Mouse (Mus musculus): Measurements from ENCODE around the gene Gipc2. TPM values are rescaled to one million over a fixed set of nuclear protein-coding genes. Genes with fewer than 3 reads are reported as not detected.

Gipc2 gene
- total and polyA plus RNA-seq, 3 experiments, result 0.33 TPM; not detected in 2

DNA sequence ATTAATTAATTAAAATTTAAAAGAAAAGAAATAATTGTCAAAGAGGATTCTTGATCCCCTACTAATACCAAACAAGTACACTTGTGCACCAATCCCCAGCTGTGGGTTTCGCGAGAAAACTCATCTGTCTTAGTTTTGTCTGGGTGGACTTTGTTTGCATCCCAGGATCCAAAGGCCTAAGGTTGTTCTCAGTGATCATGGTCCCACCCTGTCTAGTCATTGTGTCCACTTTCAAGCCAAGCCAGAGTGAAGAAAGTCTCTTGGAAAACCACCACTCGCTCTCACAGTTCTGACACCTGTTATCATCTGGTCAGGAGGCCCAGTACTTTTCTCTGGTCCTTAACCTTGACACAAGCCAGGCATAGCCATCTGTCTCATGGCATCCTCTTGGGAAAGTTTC is 48.1 kb downstream of the Gipc2 start:
- H3K4me3 ChIP-seq (ENCODE audit: low read depth, low read length), result no peak overlapping the region
- no peak for TF ChIP-seq GATA2 (IDR thresholded peaks at IDR 0.05; ENCODE audit: borderline replicate concordance, low read depth, low read length)
- TF ChIP-seq GATA1 (IDR thresholded peaks at IDR 0.05; ENCODE audit: borderline replicate concordance, low read length), result no peak
- no peak for TF ChIP-seq TAL1 (conservative IDR thresholded peaks at IDR 0.05; ENCODE audit: low read depth, low read length)
- no peak for TF ChIP-seq POLR2AphosphoS5 (IDR thresholded peaks at IDR 0.05; ENCODE audit: insufficient replicate concordance, low read depth, low read length)
- no peaks in the 10 kb centered on the region; the same call in 1 of the 2 replicates for H3K27me3 ChIP-seq (ENCODE audit: insufficient read depth, low read length)
- ATAC-seq (ENCODE audit: extremely low read depth, insufficient number of reproducible peaks, low FRiP score, poor library complexity, severe bottlenecking) (no peak), DNase-seq (ENCODE audit: low spot score) (no peak)
- H3K9me3 ChIP-seq (replicated peaks), result no peaks in the 10 kb centered on the region
- H3K4me1 ChIP-seq (ENCODE audit: insufficient read depth, low read depth, low read length), result peaks cover 16% of the 10 kb centered on the region
- no peaks in the 10 kb centered on the region for H3K36me3 ChIP-seq (replicated peaks)

DNA sequence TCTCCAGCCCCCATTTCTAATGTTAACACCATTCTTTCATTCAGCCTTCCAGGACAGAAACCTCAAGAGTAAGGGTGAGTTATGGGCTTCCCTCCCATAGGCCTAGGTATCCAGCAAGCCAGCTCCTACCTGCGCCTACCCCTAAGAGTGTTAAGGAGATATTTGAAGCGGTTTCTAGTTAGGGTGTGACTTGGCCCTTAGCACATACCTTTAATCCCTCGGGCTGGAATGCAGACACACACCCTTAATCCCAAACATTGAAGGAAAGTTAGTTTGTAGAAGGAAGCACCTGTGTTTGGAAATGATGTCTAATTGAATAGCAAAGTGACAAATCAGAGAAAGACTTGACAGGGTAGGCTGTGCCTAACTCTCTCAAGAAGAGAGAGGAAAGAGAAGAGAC is 49.9 kb downstream of the Gipc2 start:
- Histone ChIP-seq H3K4me1 (ENCODE audit: insufficient read depth, low read depth, low read length) (peaks cover 12% of the 10 kb centered on the region), H3K9me3 (replicated peaks) (no peaks in the 10 kb centered on the region), H3K36me3 (replicated peaks) (no peaks in the 10 kb centered on the region), H3K27me3 (ENCODE audit: insufficient read depth, low read length) (no peaks in the 10 kb centered on the region; the same call in 1 of the 2 replicates), H3K4me3 (ENCODE audit: low read depth, low read length) (no peak overlapping the region)
- no peak for DNase-seq (ENCODE audit: low spot score)
- no peak for ATAC-seq (ENCODE audit: extremely low read depth, insufficient number of reproducible peaks, low FRiP score, poor library complexity, severe bottlenecking)
- no peak for TF ChIP-seq GATA2 (IDR thresholded peaks at IDR 0.05; ENCODE audit: borderline replicate concordance, low read depth, low read length)
- TF ChIP-seq CTCF (IDR thresholded peaks at IDR 0.05; ENCODE audit: low read depth, low read length), result no peak
- no peak for TF ChIP-seq POLR2AphosphoS5 (IDR thresholded peaks at IDR 0.05; ENCODE audit: insufficient replicate concordance, low read depth, low read length)
- no peak for TF ChIP-seq GATA1 (IDR thresholded peaks at IDR 0.05; ENCODE audit: borderline replicate concordance, low read length)
- TF ChIP-seq TAL1 (conservative IDR thresholded peaks at IDR 0.05; ENCODE audit: low read depth, low read length), result no peak

DNA sequence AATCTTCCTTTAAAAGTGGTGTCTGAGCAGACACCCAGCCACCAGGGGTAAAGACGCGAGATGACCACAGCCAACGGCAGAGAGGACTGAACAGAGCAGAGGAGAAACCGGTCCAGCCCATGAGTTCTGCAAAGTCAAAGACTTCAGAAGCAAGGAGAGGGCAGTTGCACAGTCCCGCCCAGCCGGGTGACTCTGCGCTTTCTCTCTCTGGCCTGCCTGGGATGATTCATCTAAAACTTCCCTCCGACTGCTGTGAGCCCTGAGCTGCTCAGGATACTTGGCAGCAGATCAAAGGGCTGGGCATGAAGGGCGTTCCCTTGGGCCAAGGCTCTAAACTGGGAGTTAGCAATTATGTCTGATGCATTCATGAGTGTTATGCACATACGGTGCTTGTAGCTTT is 51.2 kb downstream of the Gipc2 start:
- H3K4me1 ChIP-seq (ENCODE audit: insufficient read depth, low read depth, low read length), result peaks cover 15% of the 10 kb centered on the region
- no peak overlapping the region for H3K4me3 ChIP-seq (ENCODE audit: low read depth, low read length)
- DNase-seq (ENCODE audit: low spot score) (peak; percentile 23), ATAC-seq (ENCODE audit: extremely low read depth, insufficient number of reproducible peaks, low FRiP score, poor library complexity, severe bottlenecking) (peak; percentile 95)
- H3K9me3 ChIP-seq (replicated peaks), result no peaks in the 10 kb centered on the region
- TF ChIP-seq GATA2 (IDR thresholded peaks at IDR 0.05; ENCODE audit: borderline replicate concordance, low read depth, low read length) (no peak), CTCF (IDR thresholded peaks at IDR 0.05; ENCODE audit: low read depth, low read length) (no peak), POLR2AphosphoS5 (IDR thresholded peaks at IDR 0.05; ENCODE audit: insufficient replicate concordance, low read depth, low read length) (no peak), TAL1 (conservative IDR thresholded peaks at IDR 0.05; ENCODE audit: low read depth, low read length) (no peak), GATA1 (IDR thresholded peaks at IDR 0.05; ENCODE audit: borderline replicate concordance, low read length) (no peak)
- H3K36me3 ChIP-seq (replicated peaks), result no peaks in the 10 kb centered on the region
- peaks cover 2% of the 10 kb centered on the region; the same call in 1 of the 2 replicates for H3K27me3 ChIP-seq (ENCODE audit: insufficient read depth, low read length)

DNA sequence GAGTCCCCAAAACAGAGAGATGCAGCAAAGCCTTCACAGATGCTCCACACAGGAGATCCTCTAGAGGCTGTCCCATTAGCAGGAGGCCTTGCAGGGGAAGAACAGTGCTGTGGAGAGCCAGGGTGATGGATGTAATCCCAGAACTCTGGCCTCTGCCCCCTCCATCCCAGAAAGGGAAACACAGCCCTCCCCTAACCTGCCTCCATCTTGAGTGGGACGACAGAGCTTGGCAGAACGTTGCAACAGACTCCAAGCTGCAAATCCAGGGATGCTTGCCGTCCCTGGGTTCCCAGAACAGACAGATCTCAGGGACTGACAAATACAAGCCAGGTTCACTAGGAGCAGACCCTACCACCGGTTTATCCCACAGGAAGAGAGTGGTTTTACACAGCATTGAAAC is 51.8 kb downstream of the Gipc2 start:
- TF ChIP-seq POLR2AphosphoS5 (IDR thresholded peaks at IDR 0.05; ENCODE audit: insufficient replicate concordance, low read depth, low read length) (no peak), GATA1 (IDR thresholded peaks at IDR 0.05; ENCODE audit: borderline replicate concordance, low read length) (no peak), GATA2 (IDR thresholded peaks at IDR 0.05; ENCODE audit: borderline replicate concordance, low read depth, low read length) (no peak), CTCF (IDR thresholded peaks at IDR 0.05; ENCODE audit: low read depth, low read length) (no peak), TAL1 (conservative IDR thresholded peaks at IDR 0.05; ENCODE audit: low read depth, low read length) (no peak)
- DNase-seq (ENCODE audit: low spot score) (no peak), ATAC-seq (ENCODE audit: extremely low read depth, insufficient number of reproducible peaks, low FRiP score, poor library complexity, severe bottlenecking) (no peak)
- H3K4me3 ChIP-seq (ENCODE audit: low read depth, low read length), result no peak overlapping the region
- H3K36me3 ChIP-seq (replicated peaks), result no peaks in the 10 kb centered on the region
- peaks cover 7% of the 10 kb centered on the region for H3K27me3 ChIP-seq (ENCODE audit: insufficient read depth, low read length)
- peaks cover 15% of the 10 kb centered on the region for H3K4me1 ChIP-seq (ENCODE audit: insufficient read depth, low read depth, low read length)
- H3K9me3 ChIP-seq (replicated peaks), result no peaks in the 10 kb centered on the region

DNA sequence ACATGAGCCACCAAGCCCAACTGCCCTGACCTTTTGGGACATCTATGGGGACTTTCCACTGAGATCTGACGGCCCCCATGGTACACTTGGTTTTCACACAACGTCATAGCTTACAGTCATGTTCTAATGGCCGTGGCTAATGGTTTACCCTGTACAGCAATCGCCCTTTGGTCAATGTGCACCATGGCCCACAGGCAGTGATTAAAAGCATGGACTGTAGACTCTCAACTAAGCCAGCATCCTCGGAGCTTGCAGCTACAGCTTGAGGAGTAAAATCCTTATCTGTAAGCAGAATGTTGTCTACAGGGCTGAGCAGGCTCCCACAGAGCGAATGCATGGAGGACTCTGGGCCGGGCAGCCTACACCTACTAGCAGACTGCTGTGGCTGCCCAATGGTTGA is 52.5 kb downstream of the Gipc2 start:
- DNase-seq (ENCODE audit: low spot score) (no peak), ATAC-seq (ENCODE audit: extremely low read depth, insufficient number of reproducible peaks, low FRiP score, poor library complexity, severe bottlenecking) (no peak)
- Histone ChIP-seq H3K9me3 (replicated peaks) (no peaks in the 10 kb centered on the region), H3K27me3 (ENCODE audit: insufficient read depth, low read length) (peaks cover 8% of the 10 kb centered on the region), H3K36me3 (replicated peaks) (no peaks in the 10 kb centered on the region), H3K4me1 (ENCODE audit: insufficient read depth, low read depth, low read length) (peaks cover 15% of the 10 kb centered on the region), H3K4me3 (ENCODE audit: low read depth, low read length) (no peak overlapping the region)
- no peak for TF ChIP-seq GATA1 (IDR thresholded peaks at IDR 0.05; ENCODE audit: borderline replicate concordance, low read length)
- no peak for TF ChIP-seq GATA2 (IDR thresholded peaks at IDR 0.05; ENCODE audit: borderline replicate concordance, low read depth, low read length)
- TF ChIP-seq POLR2AphosphoS5 (IDR thresholded peaks at IDR 0.05; ENCODE audit: insufficient replicate concordance, low read depth, low read length), result no peak
- TF ChIP-seq TAL1 (conservative IDR thresholded peaks at IDR 0.05; ENCODE audit: low read depth, low read length), result no peak
- TF ChIP-seq CTCF (IDR thresholded peaks at IDR 0.05; ENCODE audit: low read depth, low read length), result no peak

DNA sequence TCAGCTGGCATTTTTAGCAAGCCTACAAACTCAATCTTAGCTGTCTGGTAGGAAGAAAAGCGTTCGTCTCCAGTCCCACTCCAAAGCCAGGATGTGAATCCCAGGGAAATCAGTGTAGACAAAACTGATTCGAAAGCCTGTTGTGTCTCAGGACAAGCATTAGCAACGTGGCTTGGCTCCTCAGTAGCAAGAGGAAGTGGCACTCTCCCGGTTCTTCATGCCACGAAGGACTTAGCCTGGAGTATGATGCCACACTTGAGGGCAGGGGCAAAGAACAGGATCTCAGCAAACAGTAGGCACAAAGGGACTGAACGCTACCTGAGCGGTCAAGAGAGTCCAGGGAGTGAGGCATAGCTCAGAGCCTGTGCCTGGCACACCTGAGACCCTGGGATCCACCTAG is 53.4 kb downstream of the Gipc2 start:
- H3K27me3 ChIP-seq (ENCODE audit: insufficient read depth, low read length), result peaks cover 8% of the 10 kb centered on the region
- H3K4me3 ChIP-seq (ENCODE audit: low read depth, low read length), result no peak overlapping the region
- no peaks in the 10 kb centered on the region for H3K36me3 ChIP-seq (replicated peaks)
- no peaks in the 10 kb centered on the region for H3K9me3 ChIP-seq (replicated peaks)
- H3K4me1 ChIP-seq (ENCODE audit: insufficient read depth, low read depth, low read length), result peaks cover 15% of the 10 kb centered on the region
- no peak for DNase-seq (ENCODE audit: low spot score)
- TF ChIP-seq TAL1 (conservative IDR thresholded peaks at IDR 0.05; ENCODE audit: low read depth, low read length) (no peak), CTCF (IDR thresholded peaks at IDR 0.05; ENCODE audit: low read depth, low read length) (no peak)
- no peak for ATAC-seq (ENCODE audit: extremely low read depth, insufficient number of reproducible peaks, low FRiP score, poor library complexity, severe bottlenecking)

DNA sequence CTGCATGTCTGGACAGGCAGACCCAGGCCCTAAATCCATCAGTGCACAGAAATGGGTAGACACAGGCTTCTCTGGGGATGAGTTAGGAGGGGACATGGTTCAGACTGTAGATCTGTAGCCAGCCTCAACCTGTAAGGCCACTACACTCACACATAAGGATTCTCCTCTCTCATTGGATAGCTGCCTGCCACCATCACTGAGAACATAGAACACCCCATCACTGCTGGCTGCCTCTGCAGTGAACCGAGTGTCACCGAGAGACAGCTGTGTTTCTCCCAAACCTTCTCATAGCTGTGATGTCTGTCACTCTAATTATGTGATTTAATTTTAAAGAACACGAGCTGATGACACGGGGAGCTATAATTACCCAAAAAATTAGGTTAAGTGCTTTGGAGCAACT is 54.5 kb downstream of the Gipc2 start:
- TF ChIP-seq TAL1 (conservative IDR thresholded peaks at IDR 0.05; ENCODE audit: low read depth, low read length), result no peak
- no peak for TF ChIP-seq POLR2AphosphoS5 (IDR thresholded peaks at IDR 0.05; ENCODE audit: insufficient replicate concordance, low read depth, low read length)
- TF ChIP-seq GATA1 (IDR thresholded peaks at IDR 0.05; ENCODE audit: borderline replicate concordance, low read length), result no peak
- TF ChIP-seq CTCF (IDR thresholded peaks at IDR 0.05; ENCODE audit: low read depth, low read length), result no peak
- no peak for TF ChIP-seq GATA2 (IDR thresholded peaks at IDR 0.05; ENCODE audit: borderline replicate concordance, low read depth, low read length)
- H3K36me3 ChIP-seq (replicated peaks), result no peaks in the 10 kb centered on the region
- H3K27me3 ChIP-seq (ENCODE audit: insufficient read depth, low read length), result peaks cover 14% of the 10 kb centered on the region
- no peak overlapping the region for H3K4me3 ChIP-seq (ENCODE audit: low read depth, low read length)
- DNase-seq (ENCODE audit: low spot score) (no peak), ATAC-seq (ENCODE audit: extremely low read depth, insufficient number of reproducible peaks, low FRiP score, poor library complexity, severe bottlenecking) (no peak)
- H3K9me3 ChIP-seq (replicated peaks), result no peaks in the 10 kb centered on the region
- peaks cover 18% of the 10 kb centered on the region for H3K4me1 ChIP-seq (ENCODE audit: insufficient read depth, low read depth, low read length)

Data from G1E (cell line).